Mouse (Mus musculus) embryonic facial prominence, embryonic 14.5 days (tissue): ENCODE measurements around the gene Syt14. TPM values are rescaled to one million over a fixed set of nuclear protein-coding genes. Genes with fewer than 3 reads are reported as not detected.
A peak's percentile ranks its signal among the peaks of the same experiment; 100 is the strongest.

Source experiments
- ATAC-seq: fragments of 200-750 bp; cut with Nextera tagmentation; 2 replicates; pipeline ENCODE4 v1.8.0; 2017; ENCODE audit warnings: low read depth, moderate number of reproducible peaks, moderate TSS enrichment
- DNase-seq: peaks from one replicate; pipeline ENCODE4 v3.0.0-alpha.2; 2015; ENCODE audit warnings: low spot score
- H3K27ac ChIP-seq: fragments of 300-500 bp; sonication (generic); replicated peaks from 2 replicates; pipeline ENCODE4 v1.5.1; 2014; ENCODE audit warnings: low read depth, mild to moderate bottlenecking, low read length, moderate library complexity
- H3K27me3 ChIP-seq: fragments of 300-500 bp; sonication (generic); replicated peaks from 2 replicates; pipeline ENCODE4 v1.6.1; 2014; ENCODE audit warnings: low read length; ENCODE audit not compliant: control insufficient read depth, insufficient read depth
- H3K36me3 ChIP-seq: fragments of 300-500 bp; sonication (generic); 2 replicates; pipeline ENCODE4 v1.6.1; 2014; ENCODE audit warnings: low read length, mixed read lengths; ENCODE audit not compliant: control insufficient read depth, insufficient read depth
- H3K4me1 ChIP-seq: fragments of 300-500 bp; sonication (generic); 2 replicates; pipeline ENCODE4 v1.6.1; 2014; ENCODE audit warnings: antibody characterized with exemption, low read length; ENCODE audit not compliant: control insufficient read depth, insufficient read depth
- H3K4me2 ChIP-seq: fragments of 300-500 bp; sonication (generic); 2 replicates; pipeline ENCODE4 v1.6.1; 2014; ENCODE audit warnings: low read depth, mild to moderate bottlenecking, low read length, moderate library complexity, mixed read lengths
- H3K4me3 ChIP-seq: fragments of 300-500 bp; sonication (generic); 2 replicates; pipeline ENCODE4 v1.5.1; 2014; ENCODE audit warnings: low read depth, mild to moderate bottlenecking, low read length
- H3K9ac ChIP-seq: fragments of 300-500 bp; sonication (generic); 2 replicates; pipeline ENCODE4 v1.6.1; 2014; ENCODE audit warnings: low read depth, mild to moderate bottlenecking, low read length, moderate library complexity, mixed read lengths
- H3K9me3 ChIP-seq: fragments of 300-500 bp; sonication (generic); 2 replicates; pipeline ENCODE4 v1.6.1; 2016; ENCODE audit warnings: low read length; ENCODE audit not compliant: control insufficient read depth
- WGBS: fragments of 180-500 bp; shearing (Covaris S2); extraction: QIAGEN DNeasy Blood & Tissue Kit; methylation state at CpG from one replicate; pipeline ENCODE4 v1.1.7; 2014; 5-methylcytosine and 5-hydroxymethylcytosine counted together
- polyA plus RNA-seq: library from polyadenylated mRNA; unstranded; fragments of >200 nt; fragmentation: Nextera tagmentation; extraction: Ambion mirVana; gene quantifications from 2 replicates; pipeline ENCODE4 v1.2.1, GENCODE M21; 2014

Gene Syt14
- polyA plus RNA-seq, 1 experiment from 2014 or later = 2.2 TPM

GRCm38 (mm10) chr1:192981120-192981519, 54.5 kb downstream of the Syt14 start:
- WGBS = 51% methylated on average over 1 of the region's 1 CpGs
- H3K4me1 ChIP-seq = no peaks in the 10 kb centered on the region
- no peaks in the 10 kb centered on the region for H3K9me3 ChIP-seq
- no peak overlapping the region for H3K9ac ChIP-seq
- H3K27ac ChIP-seq = no peak overlapping the region
- no peak overlapping the region for H3K4me2 ChIP-seq
- no peak overlapping the region for H3K4me3 ChIP-seq
- H3K27me3 ChIP-seq = no peaks in the 10 kb centered on the region
- no peak for DNase-seq
- ATAC-seq = no peak
- H3K36me3 ChIP-seq = no peaks in the 10 kb centered on the region

- Histone ChIP-seq H3K4me1 (no peaks in the 10 kb centered on the region), H3K36me3 (no peaks in the 10 kb centered on the region), H3K27me3 (no peaks in the 10 kb centered on the region), H3K27ac (no peak overlapping the region), H3K4me3 (no peak overlapping the region), H3K4me2 (no peak overlapping the region), H3K9ac (no peak overlapping the region), H3K9me3 (no peaks in the 10 kb centered on the region)
- 91% methylated on average over 5 of the region's 5 CpGs for WGBS
- ATAC-seq (no peak), DNase-seq (no peak)
Observed at GRCm38 (mm10) chr1:192962323-192962722, 73.3 kb downstream of the Syt14 start.

GRCm38 (mm10) chr1:192947839-192948173, 87.8 kb downstream of the Syt14 start:
- no peak overlapping the region for H3K4me3 ChIP-seq
- ATAC-seq (no peak; the same call in 1 of the 2 replicates), DNase-seq (peak; percentile 15)
- no peaks in the 10 kb centered on the region for H3K4me1 ChIP-seq
- no peak overlapping the region for H3K27ac ChIP-seq
- no peaks in the 10 kb centered on the region for H3K36me3 ChIP-seq
- H3K9me3 ChIP-seq = no peaks in the 10 kb centered on the region
- H3K9ac ChIP-seq = no peak overlapping the region
- WGBS = 43% methylated on average over 2 of the region's 2 CpGs
- no peak overlapping the region for H3K4me2 ChIP-seq
- H3K27me3 ChIP-seq = no peaks in the 10 kb centered on the region

- Histone ChIP-seq H3K4me2 (no peak overlapping the region), H3K4me1 (no peaks in the 10 kb centered on the region), H3K36me3 (no peaks in the 10 kb centered on the region), H3K9ac (no peak overlapping the region), H3K27me3 (no peaks in the 10 kb centered on the region), H3K27ac (no peak overlapping the region), H3K9me3 (no peaks in the 10 kb centered on the region), H3K4me3 (no peak overlapping the region)
- ATAC-seq (no peak), DNase-seq (no peak)
- 56% methylated on average over 1 of the region's 1 CpGs for WGBS
Observed at GRCm38 (mm10) chr1:192947170-192947838, 88.3 kb downstream of the Syt14 start.

GRCm38 (mm10) chr1:192939033-192939432, 96.5 kb downstream of the Syt14 start:
- Histone ChIP-seq H3K36me3 (no peaks in the 10 kb centered on the region), H3K9ac (no peak overlapping the region), H3K4me3 (no peak overlapping the region), H3K9me3 (no peaks in the 10 kb centered on the region), H3K27ac (no peak overlapping the region), H3K27me3 (no peaks in the 10 kb centered on the region), H3K4me1 (no peaks in the 10 kb centered on the region), H3K4me2 (no peak overlapping the region)
- DNase-seq (no peak), ATAC-seq (no peak)
- 60% methylated on average over 2 of the region's 2 CpGs for WGBS

- no peaks in the 10 kb centered on the region for H3K27me3 ChIP-seq
- 74% methylated on average over 2 of the region's 2 CpGs for WGBS
Observed at GRCm38 (mm10) chr1:192937956-192938355, 97.6 kb downstream of the Syt14 start.

GRCm38 (mm10) chr1:192931797-192932196, 103.8 kb downstream of the Syt14 start:
- no peaks in the 10 kb centered on the region for H3K27me3 ChIP-seq
- DNase-seq (no peak), ATAC-seq (no peak)
- H3K4me1 ChIP-seq = no peaks in the 10 kb centered on the region
- WGBS = 82% methylated on average over 3 of the region's 3 CpGs
- H3K36me3 ChIP-seq = peaks cover 13% of the 10 kb centered on the region
- no peak overlapping the region for H3K4me3 ChIP-seq
- H3K9me3 ChIP-seq = no peaks in the 10 kb centered on the region
- H3K27ac ChIP-seq = no peak overlapping the region
- H3K9ac ChIP-seq = no peak overlapping the region
- no peak overlapping the region for H3K4me2 ChIP-seq

More at GRCm38 (mm10) chr1:192937956-192938355, 97.6 kb downstream of the Syt14 start:
- no peak for ATAC-seq
- Histone ChIP-seq H3K4me3 (no peak overlapping the region), H3K4me2 (no peak overlapping the region), H3K36me3 (no peaks in the 10 kb centered on the region; the same call in 1 of the 2 replicates), H3K9ac (no peak overlapping the region), H3K9me3 (no peaks in the 10 kb centered on the region), H3K4me1 (no peaks in the 10 kb centered on the region), H3K27ac (no peak overlapping the region)
- DNase-seq = no peak

GRCm38 (mm10) chr1:192912101-192912728, 123.4 kb downstream of the Syt14 start:
- H3K27me3 ChIP-seq = no peaks in the 10 kb centered on the region
- H3K27ac ChIP-seq = no peak overlapping the region
- WGBS = 59% methylated on average over 3 of the region's 3 CpGs
- H3K9ac ChIP-seq = no peak overlapping the region
- H3K4me1 ChIP-seq = no peaks in the 10 kb centered on the region
- peaks cover 7% of the 10 kb centered on the region; the same call in 1 of the 2 replicates for H3K9me3 ChIP-seq
- no peak overlapping the region for H3K4me3 ChIP-seq
- no peak for ATAC-seq
- H3K36me3 ChIP-seq = 0 out of 2 replicates have a peak, but pooled peaks cover 11% of the 10 kb centered on the region
- no peak overlapping the region for H3K4me2 ChIP-seq
- DNase-seq = peak; percentile 46

GRCm38 (mm10) chr1:192901516-192901915, 134.1 kb downstream of the Syt14 start:
- no peak for ATAC-seq
- Histone ChIP-seq H3K9ac (no peak overlapping the region), H3K4me2 (no peak overlapping the region), H3K4me1 (no peaks in the 10 kb centered on the region), H3K4me3 (no peak overlapping the region), H3K36me3 (no peaks in the 10 kb centered on the region), H3K27ac (no peak overlapping the region), H3K27me3 (no peaks in the 10 kb centered on the region), H3K9me3 (no peaks in the 10 kb centered on the region)
- 72% methylated on average over 2 of the region's 2 CpGs for WGBS
- no peak for DNase-seq
